Mouse (Mus musculus): ENCODE results near the gene Ampd1.

- TF ChIP-seq GATA1 (IDR thresholded peaks at IDR 0.05; ENCODE audit: low read length) (no peak), TAL1 (IDR thresholded peaks at IDR 0.05; ENCODE audit: low read length) (no peak)
Measured at GRCm38 (mm10) chr3:103100735-103101134, 26.9 kb downstream of the Ampd1 start.

All from erythroblast, embryonic 14.5 days (primary cell).